Mouse (Mus musculus): ENCODE results near the gene Gpr176.

GRCm38 (mm10) chr2:118341295-118341694 lies 31.9 kb downstream of the Gpr176 start:
- TF ChIP-seq CTCF (conservative IDR thresholded peaks at IDR 0.05; ENCODE audit: insufficient read depth, insufficient read length, low read depth, low read length) (no peak), POLR2A (IDR thresholded peaks at IDR 0.05; ENCODE audit: low read depth, low read length) (no peak)
